Mouse (Mus musculus): Measurements from ENCODE around the gene Ttc17. TPM values are rescaled to one million over a fixed set of nuclear protein-coding genes. Genes with fewer than 3 reads are reported as not detected.

The Ttc17 gene
- polyA plus RNA-seq, 1 experiment: 12.6 TPM

GRCm38 (mm10) chr2:94333841-94334741 lies 72.4 kb downstream of the Ttc17 start:
- H3K4me3 ChIP-seq (ENCODE audit: insufficient read depth, low read depth, low read length): no peak overlapping the region

DNA sequence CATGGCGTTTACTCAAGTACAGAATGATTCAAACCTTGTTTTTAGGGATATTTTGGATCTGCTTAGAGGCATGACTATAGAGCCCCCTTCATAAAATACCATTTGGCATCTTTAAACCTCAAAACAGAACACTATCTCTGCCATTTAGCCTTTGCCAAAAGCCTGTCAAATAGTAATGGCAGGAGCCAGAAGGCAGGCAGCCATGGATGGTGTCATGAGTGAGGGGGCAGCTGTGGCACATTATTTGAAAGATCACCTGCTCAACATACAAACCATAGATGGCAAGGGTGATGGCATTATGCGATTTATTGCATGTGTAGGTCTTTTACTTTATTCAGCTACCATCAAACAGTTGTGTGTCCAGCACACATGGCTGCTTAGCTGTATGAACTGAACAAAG lies 73.4 kb downstream of the Ttc17 start:
- no peaks in the 10 kb centered on the region for H3K27me3 ChIP-seq (replicated peaks; ENCODE audit: control insufficient read depth, insufficient read depth, low read length)
- no peak overlapping the region for H3K4me3 ChIP-seq (ENCODE audit: insufficient read depth, low read depth, low read length)
- 96% methylated on average over 2 of the region's 2 CpGs for whole genome bisulfite sequencing
- peaks cover 2% of the 10 kb centered on the region; the same call in 1 of the 2 replicates for H3K36me3 ChIP-seq (ENCODE audit: control insufficient read depth, insufficient read depth, low read length)
- TF ChIP-seq CTCF (conservative IDR thresholded peaks at IDR 0.05; ENCODE audit: insufficient read depth, insufficient read length, low read depth, low read length) (no peak), POLR2A (IDR thresholded peaks at IDR 0.05; ENCODE audit: low read depth, low read length) (no peak)
- no peak overlapping the region for H3K27ac ChIP-seq (ENCODE audit: insufficient read depth, low read depth, low read length)
- no peaks in the 10 kb centered on the region for H3K4me1 ChIP-seq (ENCODE audit: control insufficient read depth, insufficient read depth, low read length)
- DNase-seq: no peak

More at GRCm38 (mm10) chr2:94333841-94334741, 72.4 kb downstream of the Ttc17 start:
- TF ChIP-seq POLR2A (IDR thresholded peaks at IDR 0.05; ENCODE audit: low read depth, low read length) (no peak), CTCF (conservative IDR thresholded peaks at IDR 0.05; ENCODE audit: insufficient read depth, insufficient read length, low read depth, low read length) (no peak)
- no peaks in the 10 kb centered on the region for H3K27me3 ChIP-seq (replicated peaks; ENCODE audit: control insufficient read depth, insufficient read depth, low read length)
- 69% methylated on average over 14 of the region's 14 CpGs for WGBS
- H3K4me1 ChIP-seq (ENCODE audit: control insufficient read depth, insufficient read depth, low read length): no peaks in the 10 kb centered on the region
- H3K27ac ChIP-seq (ENCODE audit: insufficient read depth, low read depth, low read length): no peak overlapping the region
- H3K36me3 ChIP-seq (ENCODE audit: control insufficient read depth, insufficient read depth, low read length): peaks cover 2% of the 10 kb centered on the region; the same call in 1 of the 2 replicates
- DNase-seq: peak; percentile 73

DNA sequence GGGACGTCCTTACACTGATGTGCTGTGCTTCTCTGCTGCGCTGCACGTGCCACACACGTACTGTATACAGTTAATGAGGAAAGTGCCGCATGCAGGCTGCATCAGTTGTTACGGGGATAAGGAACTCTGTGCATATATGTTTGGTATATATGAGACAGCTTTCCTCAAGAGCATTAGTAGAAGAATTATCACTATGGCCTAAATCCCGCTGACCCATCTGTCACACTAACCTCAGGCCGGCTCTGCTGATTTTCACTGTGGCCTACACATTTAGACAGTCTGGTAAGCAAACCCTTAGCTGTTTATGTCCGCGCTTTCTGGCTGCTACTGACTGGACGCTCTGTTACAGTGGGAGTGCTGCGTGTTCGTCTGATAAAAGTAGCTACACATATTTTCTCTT lies 77.2 kb downstream of the Ttc17 start:
- no peak for DNase-seq
- WGBS: 94% methylated on average over 13 of the region's 13 CpGs
- Histone ChIP-seq H3K4me1 (ENCODE audit: control insufficient read depth, insufficient read depth, low read length) (no peaks in the 10 kb centered on the region), H3K27ac (ENCODE audit: insufficient read depth, low read depth, low read length) (no peak overlapping the region), H3K4me3 (ENCODE audit: insufficient read depth, low read depth, low read length) (no peak overlapping the region), H3K27me3 (replicated peaks; ENCODE audit: control insufficient read depth, insufficient read depth, low read length) (no peaks in the 10 kb centered on the region), H3K36me3 (ENCODE audit: control insufficient read depth, insufficient read depth, low read length) (peaks cover 3% of the 10 kb centered on the region; the same call in 1 of the 2 replicates)
- TF ChIP-seq CTCF (conservative IDR thresholded peaks at IDR 0.05; ENCODE audit: insufficient read depth, insufficient read length, low read depth, low read length) (no peak), POLR2A (IDR thresholded peaks at IDR 0.05; ENCODE audit: low read depth, low read length) (no peak)

DNA sequence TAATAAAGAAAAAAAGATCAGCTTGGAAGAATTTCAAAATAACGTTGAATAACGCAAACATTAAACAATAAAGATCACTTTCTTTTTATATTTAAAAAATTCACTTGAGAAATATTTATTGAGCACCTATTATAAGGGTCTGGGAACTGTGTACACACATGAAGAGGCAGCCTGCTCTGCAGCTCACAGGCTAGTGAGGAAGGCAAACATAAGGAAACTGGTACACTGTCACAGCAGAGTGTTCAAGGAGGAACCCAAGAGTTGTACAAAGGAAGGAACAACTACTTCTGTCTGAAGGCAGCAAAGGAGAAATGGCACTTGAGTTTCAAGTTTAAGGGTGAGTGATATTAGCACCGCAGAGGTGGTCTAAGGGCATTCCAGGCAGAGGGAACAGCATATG lies 78.7 kb downstream of the Ttc17 start:
- TF ChIP-seq POLR2A (IDR thresholded peaks at IDR 0.05; ENCODE audit: low read depth, low read length) (no peak), CTCF (conservative IDR thresholded peaks at IDR 0.05; ENCODE audit: insufficient read depth, insufficient read length, low read depth, low read length) (no peak)
- WGBS: 96% methylated on average over 3 of the region's 3 CpGs
- H3K27ac ChIP-seq (ENCODE audit: insufficient read depth, low read depth, low read length): no peak overlapping the region
- DNase-seq: no peak
- H3K27me3 ChIP-seq (replicated peaks; ENCODE audit: control insufficient read depth, insufficient read depth, low read length): no peaks in the 10 kb centered on the region
- H3K4me3 ChIP-seq (ENCODE audit: insufficient read depth, low read depth, low read length): no peak overlapping the region
- H3K36me3 ChIP-seq (ENCODE audit: control insufficient read depth, insufficient read depth, low read length): peaks cover 3% of the 10 kb centered on the region
- H3K4me1 ChIP-seq (ENCODE audit: control insufficient read depth, insufficient read depth, low read length): no peaks in the 10 kb centered on the region

GRCm38 (mm10) chr2:94319780-94320179 lies 86.7 kb downstream of the Ttc17 start:
- Histone ChIP-seq H3K27me3 (replicated peaks; ENCODE audit: control insufficient read depth, insufficient read depth, low read length) (no peaks in the 10 kb centered on the region), H3K27ac (ENCODE audit: insufficient read depth, low read depth, low read length) (no peak overlapping the region), H3K4me1 (ENCODE audit: control insufficient read depth, insufficient read depth, low read length) (no peaks in the 10 kb centered on the region), H3K4me3 (ENCODE audit: insufficient read depth, low read depth, low read length) (no peak overlapping the region), H3K36me3 (ENCODE audit: control insufficient read depth, insufficient read depth, low read length) (peaks cover 2% of the 10 kb centered on the region)
- TF ChIP-seq CTCF (conservative IDR thresholded peaks at IDR 0.05; ENCODE audit: insufficient read depth, insufficient read length, low read depth, low read length) (no peak), POLR2A (IDR thresholded peaks at IDR 0.05; ENCODE audit: low read depth, low read length) (no peak)
- 85% methylated on average over 2 of the region's 2 CpGs for WGBS
- no peak for DNase-seq

- WGBS: 75% methylated on average over 5 of the region's 5 CpGs
- TF ChIP-seq CTCF (conservative IDR thresholded peaks at IDR 0.05; ENCODE audit: insufficient read depth, insufficient read length, low read depth, low read length) (0 out of 2 replicates have a peak, but pooled peaks have one; percentile 14), POLR2A (IDR thresholded peaks at IDR 0.05; ENCODE audit: low read depth, low read length) (no peak)
- peaks cover 2% of the 10 kb centered on the region for H3K36me3 ChIP-seq (ENCODE audit: control insufficient read depth, insufficient read depth, low read length)
These were observed 90.0 kb downstream of the Ttc17 start for GRCm38 (mm10) chr2:94316526-94316925.

GRCm38 (mm10) chr2:94303984-94304383 lies 102.5 kb downstream of the Ttc17 start:
- no peak for DNase-seq
- Histone ChIP-seq H3K4me3 (ENCODE audit: insufficient read depth, low read depth, low read length) (no peak overlapping the region), H3K27ac (ENCODE audit: insufficient read depth, low read depth, low read length) (no peak overlapping the region), H3K36me3 (ENCODE audit: control insufficient read depth, insufficient read depth, low read length) (no peaks in the 10 kb centered on the region; the same call in 1 of the 2 replicates), H3K4me1 (ENCODE audit: control insufficient read depth, insufficient read depth, low read length) (no peaks in the 10 kb centered on the region), H3K27me3 (replicated peaks; ENCODE audit: control insufficient read depth, insufficient read depth, low read length) (no peaks in the 10 kb centered on the region)
- no peak for TF ChIP-seq POLR2A (IDR thresholded peaks at IDR 0.05; ENCODE audit: low read depth, low read length)
- TF ChIP-seq CTCF (conservative IDR thresholded peaks at IDR 0.05; ENCODE audit: insufficient read depth, insufficient read length, low read depth, low read length): no peak
- WGBS: 95% methylated on average over 10 of the region's 10 CpGs

More at GRCm38 (mm10) chr2:94316526-94316925, 90.0 kb downstream of the Ttc17 start:
- no peaks in the 10 kb centered on the region for H3K4me1 ChIP-seq (ENCODE audit: control insufficient read depth, insufficient read depth, low read length)
- no peak overlapping the region for H3K4me3 ChIP-seq (ENCODE audit: insufficient read depth, low read depth, low read length)
- no peak for DNase-seq
- no peak overlapping the region for H3K27ac ChIP-seq (ENCODE audit: insufficient read depth, low read depth, low read length)
- no peaks in the 10 kb centered on the region for H3K27me3 ChIP-seq (replicated peaks; ENCODE audit: control insufficient read depth, insufficient read depth, low read length)

Data from kidney, adult 2 months (tissue).